Mouse (Mus musculus): ENCODE measurements around the gene Fam167b.
A peak's percentile ranks its signal among the peaks of the same experiment; 100 is the strongest.

The Fam167b gene

GRCm38 (mm10) chr4:129616631-129617030 is 38.3 kb upstream of the Fam167b start:
- TF ChIP-seq GATA4 (IDR thresholded peaks at IDR 0.05; ENCODE audit: insufficient replicate concordance, low read length), result no peak

GRCm38 (mm10) chr4:129615801-129616290 is 37.5 kb upstream of the Fam167b start:
- no peak for TF ChIP-seq GATA4 (IDR thresholded peaks at IDR 0.05; ENCODE audit: insufficient replicate concordance, low read length)

GRCm38 (mm10) chr4:129614093-129614492 is 35.7 kb upstream of the Fam167b start, which contains the start of gene Dcdc2b:
Gene Dcdc2b (minus strand): TSS chr4:129614257.
- TF ChIP-seq GATA4 (IDR thresholded peaks at IDR 0.05; ENCODE audit: insufficient replicate concordance, low read length), result no peak

DNA sequence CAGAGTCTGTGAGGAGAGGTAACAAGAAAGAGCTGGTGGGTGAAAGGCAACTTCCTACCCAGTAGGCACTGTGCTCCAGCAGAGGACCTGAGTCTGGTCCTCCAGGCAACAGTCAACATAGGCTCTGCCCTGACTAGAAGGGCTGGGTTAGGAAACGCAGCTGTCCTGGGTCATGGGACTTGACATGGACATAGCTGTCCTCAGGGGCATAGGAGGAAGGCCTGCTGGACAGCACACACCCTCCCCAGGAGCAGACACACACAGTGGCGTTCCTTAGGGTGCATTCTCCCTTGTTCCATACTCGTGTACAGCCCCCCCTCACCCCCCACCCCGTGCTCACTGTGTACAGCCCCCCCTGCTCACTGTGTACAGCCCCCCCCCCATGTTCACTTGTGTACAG is 32.1 kb upstream of the Fam167b start:
- no peak for TF ChIP-seq GATA4 (IDR thresholded peaks at IDR 0.05; ENCODE audit: insufficient replicate concordance, low read length)

GRCm38 (mm10) chr4:129610026-129610425 is 31.7 kb upstream of the Fam167b start:
- no peak for TF ChIP-seq GATA4 (IDR thresholded peaks at IDR 0.05; ENCODE audit: insufficient replicate concordance, low read length)

GRCm38 (mm10) chr4:129609139-129609631 is 30.8 kb upstream of the Fam167b start:
- TF ChIP-seq GATA4 (IDR thresholded peaks at IDR 0.05; ENCODE audit: insufficient replicate concordance, low read length), result no peak

- no peak for TF ChIP-seq GATA4 (IDR thresholded peaks at IDR 0.05; ENCODE audit: insufficient replicate concordance, low read length)
Measured at GRCm38 (mm10) chr4:129608426-129609025, 30.2 kb upstream of the Fam167b start.

GRCm38 (mm10) chr4:129600233-129601158 is 22.1 kb upstream of the Fam167b start, which contains the start of the genes Eif3i and Tmem234:
Gene Eif3i (minus strand): TSS chr4:129600648.
Gene Tmem234 (plus strand): TSS chr4:129600668.
- peak; percentile 23; the same call in 1 of the 2 replicates for TF ChIP-seq GATA4 (IDR thresholded peaks at IDR 0.05; ENCODE audit: insufficient replicate concordance, low read length)

DNA sequence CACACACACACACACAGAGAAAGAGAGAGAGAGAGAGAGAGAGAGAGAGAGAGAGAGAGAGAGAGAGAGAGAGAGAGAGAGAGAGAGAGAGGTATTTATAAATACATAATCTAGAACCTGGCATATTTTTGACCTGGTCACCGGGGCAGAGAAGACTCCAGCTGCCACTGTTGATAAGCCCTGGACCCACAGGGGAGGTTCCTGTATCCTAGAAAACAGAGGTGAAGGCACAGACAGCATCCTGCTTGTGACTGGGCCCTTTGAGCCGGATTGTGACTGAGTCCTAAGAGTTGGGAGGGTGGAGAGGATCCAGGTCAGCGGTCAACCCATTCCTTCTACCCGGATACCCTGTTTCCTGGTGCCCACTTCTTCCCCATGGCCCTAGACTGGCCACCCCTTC is 10.5 kb upstream of the Fam167b start:
- TF ChIP-seq GATA4 (IDR thresholded peaks at IDR 0.05; ENCODE audit: insufficient replicate concordance, low read length), result no peak

DNA sequence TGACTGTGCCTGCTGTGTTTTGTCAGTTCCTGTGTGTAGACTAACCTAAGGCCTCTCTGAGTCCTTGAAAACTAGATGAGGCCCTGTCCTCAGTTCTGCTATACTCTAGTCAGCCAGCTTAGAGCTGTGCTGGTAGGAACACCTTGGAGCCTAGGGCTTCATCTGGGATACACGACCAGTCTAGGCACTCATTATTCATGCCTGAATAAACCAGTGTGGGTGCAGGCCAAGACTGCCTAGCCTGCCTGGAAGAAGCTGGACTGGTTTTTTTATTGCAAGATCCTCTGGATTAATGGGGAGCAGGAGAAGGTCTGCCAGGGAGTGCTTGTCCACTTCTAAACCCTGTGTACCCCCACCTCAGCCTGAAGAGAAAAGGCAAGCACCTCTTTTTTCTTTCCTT is 8.6 kb upstream of the Fam167b start:
- TF ChIP-seq GATA4 (IDR thresholded peaks at IDR 0.05; ENCODE audit: insufficient replicate concordance, low read length), result no peak

- no peak for TF ChIP-seq GATA4 (IDR thresholded peaks at IDR 0.05; ENCODE audit: insufficient replicate concordance, low read length)
Measured at GRCm38 (mm10) chr4:129585773-129586172, 7.4 kb upstream of the Fam167b start.

GRCm38 (mm10) chr4:129584884-129585608 is 6.7 kb upstream of the Fam167b start:
- no peak for TF ChIP-seq GATA4 (IDR thresholded peaks at IDR 0.05; ENCODE audit: insufficient replicate concordance, low read length)

GRCm38 (mm10) chr4:129584370-129584769 is 6.0 kb upstream of the Fam167b start:
- TF ChIP-seq GATA4 (IDR thresholded peaks at IDR 0.05; ENCODE audit: insufficient replicate concordance, low read length), result no peak

GRCm38 (mm10) chr4:129582251-129582650 is 3.9 kb upstream of the Fam167b start:
- TF ChIP-seq GATA4 (IDR thresholded peaks at IDR 0.05; ENCODE audit: insufficient replicate concordance, low read length), result no peak

GRCm38 (mm10) chr4:129580347-129580746 is 2.0 kb upstream of the Fam167b start:
- TF ChIP-seq GATA4 (IDR thresholded peaks at IDR 0.05; ENCODE audit: insufficient replicate concordance, low read length), result no peak

Data from liver, adult (tissue).